Mouse (Mus musculus): Measurements from ENCODE around the gene Rasa4. TPM values are rescaled to one million over a fixed set of nuclear protein-coding genes. Genes with fewer than 3 reads are reported as not detected.

Rasa4 gene
- total and polyA plus RNA-seq, 2 experiments from 2014 or later, result 26.8 to 30.6 TPM

GRCm38 (mm10) chr5:136049926-136050325, 33.8 kb upstream of the Rasa4 start:
- DNase-seq (ENCODE audit: low spot score) (no peak), ATAC-seq (ENCODE audit: low FRiP score) (no peak)
- Histone ChIP-seq H3K9ac (replicated peaks; ENCODE audit: low read length, poor library complexity, severe bottlenecking) (no peak overlapping the region), H3K4me1 (ENCODE audit: insufficient read depth, low read length) (peaks cover 5% of the 10 kb centered on the region; the same call in 1 of the 2 replicates), H3K9me3 (ENCODE audit: low read length) (no peaks in the 10 kb centered on the region), H3K27ac (ENCODE audit: low read depth, low read length) (no peak overlapping the region), H3K36me3 (ENCODE audit: insufficient read depth, low read length) (no peaks in the 10 kb centered on the region), H3K4me3 (ENCODE audit: low read depth, low read length) (no peak overlapping the region), H3K27me3 (ENCODE audit: insufficient read depth, low read length) (no peaks in the 10 kb centered on the region), H3K4me2 (ENCODE audit: low read depth, low read length, poor library complexity, severe bottlenecking) (no peak overlapping the region)
- WGBS, result 80% methylated on average over 6 of the region's 6 CpGs
- no peak for TF ChIP-seq CTCF (IDR thresholded peaks at IDR 0.05)

GRCm38 (mm10) chr5:136051231-136052085, 32.3 kb upstream of the Rasa4 start:
- no peaks in the 10 kb centered on the region for H3K9me3 ChIP-seq (ENCODE audit: low read length)
- no peak overlapping the region for H3K4me2 ChIP-seq (ENCODE audit: low read depth, low read length, poor library complexity, severe bottlenecking)
- peaks cover 5% of the 10 kb centered on the region; the same call in 1 of the 2 replicates for H3K4me1 ChIP-seq (ENCODE audit: insufficient read depth, low read length)
- DNase-seq (ENCODE audit: low spot score) (peak; percentile 75), ATAC-seq (ENCODE audit: low FRiP score) (no peak)
- 13% methylated on average over 10 of the region's 10 CpGs for WGBS
- H3K36me3 ChIP-seq (ENCODE audit: insufficient read depth, low read length), result no peaks in the 10 kb centered on the region
- TF ChIP-seq CTCF (IDR thresholded peaks at IDR 0.05), result no peak
- H3K27me3 ChIP-seq (ENCODE audit: insufficient read depth, low read length), result no peaks in the 10 kb centered on the region
- H3K9ac ChIP-seq (replicated peaks; ENCODE audit: low read length, poor library complexity, severe bottlenecking), result no peak overlapping the region
- no peak overlapping the region for H3K4me3 ChIP-seq (ENCODE audit: low read depth, low read length)
- no peak overlapping the region for H3K27ac ChIP-seq (ENCODE audit: low read depth, low read length)

DNA sequence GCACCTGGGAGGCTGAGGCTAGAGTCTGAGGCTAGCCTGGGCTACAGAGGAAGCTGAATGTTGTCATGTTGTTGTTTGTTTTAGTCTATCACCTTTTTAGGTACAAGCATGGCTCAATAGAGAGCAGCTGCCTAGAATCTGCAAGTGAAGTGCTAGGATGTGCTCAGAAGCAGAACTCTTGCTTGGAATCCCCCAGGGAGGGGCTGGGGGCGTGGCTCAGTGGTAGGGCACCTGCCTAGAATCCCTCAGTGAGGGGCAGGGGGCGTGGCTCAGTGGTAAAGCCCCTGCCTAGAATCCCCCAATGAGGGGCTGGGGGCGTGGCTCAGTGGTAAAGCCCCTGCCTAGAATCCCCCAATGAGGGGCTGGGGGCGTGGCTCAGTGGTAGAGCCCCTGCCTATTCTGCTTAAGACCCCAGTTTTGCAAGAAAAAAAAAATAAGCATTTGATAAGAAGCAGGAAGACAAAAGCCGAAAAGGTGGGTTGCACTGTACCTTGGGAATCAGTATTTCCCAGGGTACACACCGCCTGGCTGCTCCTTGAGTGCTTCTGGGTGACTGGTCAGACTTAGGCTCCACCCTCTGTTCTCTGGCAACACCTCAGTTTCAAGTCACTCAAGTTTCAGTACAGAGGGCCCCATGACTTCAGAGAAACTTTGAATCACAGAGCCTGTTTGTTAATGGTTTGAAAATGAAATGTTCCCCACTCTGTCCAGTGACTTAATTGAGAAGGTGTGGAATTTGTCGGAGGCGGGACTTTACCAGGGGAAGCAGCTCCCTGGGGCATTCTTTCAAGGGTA, 30.7 kb upstream of the Rasa4 start:
- no peak for ATAC-seq (ENCODE audit: low FRiP score)
- Histone ChIP-seq H3K27ac (ENCODE audit: low read depth, low read length) (no peak overlapping the region), H3K4me3 (ENCODE audit: low read depth, low read length) (no peak overlapping the region), H3K4me2 (ENCODE audit: low read depth, low read length, poor library complexity, severe bottlenecking) (no peak overlapping the region), H3K36me3 (ENCODE audit: insufficient read depth, low read length) (no peaks in the 10 kb centered on the region), H3K4me1 (ENCODE audit: insufficient read depth, low read length) (peaks cover 5% of the 10 kb centered on the region; the same call in 1 of the 2 replicates), H3K9ac (replicated peaks; ENCODE audit: low read length, poor library complexity, severe bottlenecking) (no peak overlapping the region), H3K9me3 (ENCODE audit: low read length) (no peaks in the 10 kb centered on the region), H3K27me3 (ENCODE audit: insufficient read depth, low read length) (no peaks in the 10 kb centered on the region)
- TF ChIP-seq CTCF (IDR thresholded peaks at IDR 0.05), result no peak
- DNase-seq (ENCODE audit: low spot score), result no peak
- WGBS, result 89% methylated on average over 8 of the region's 8 CpGs

DNA sequence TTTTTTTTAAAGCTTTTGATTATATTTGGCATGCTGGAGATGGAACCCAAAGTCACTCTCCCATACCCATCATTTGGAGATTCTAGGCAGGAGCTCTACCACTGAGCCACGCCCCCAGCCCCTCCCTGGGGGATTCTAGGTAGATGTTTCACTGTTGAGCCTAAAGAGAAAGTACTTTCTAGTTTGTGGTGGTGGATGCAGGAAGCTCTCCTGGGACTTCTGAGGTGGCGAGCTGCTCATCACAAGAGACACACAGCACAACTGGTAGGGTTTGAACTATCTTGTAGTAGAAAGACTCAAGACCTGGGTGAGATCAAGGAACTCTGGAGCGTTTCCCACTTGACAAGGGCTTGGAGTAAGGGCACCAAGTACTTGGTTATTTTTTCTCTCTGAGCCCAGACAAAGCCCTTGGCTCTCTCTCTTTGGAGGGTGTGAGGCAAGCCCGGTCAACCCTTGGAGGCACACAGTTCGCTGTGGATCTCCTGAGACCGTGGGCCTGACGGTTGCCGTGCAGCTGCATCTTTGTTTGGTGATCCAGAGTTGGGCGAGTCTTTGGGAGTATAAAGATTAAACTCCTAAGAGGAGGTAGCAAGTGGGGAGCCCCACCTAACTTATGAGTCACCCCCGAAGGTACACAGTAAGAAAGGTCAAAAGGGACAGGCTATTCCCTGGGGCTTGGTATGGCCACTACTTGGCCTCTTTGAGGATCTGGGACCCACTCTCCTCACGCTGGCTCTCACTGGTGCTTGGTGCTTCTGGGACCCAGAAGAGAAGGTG, 29.2 kb upstream of the Rasa4 start, which contains the start of gene Upk3bl:
Gene Upk3bl, plus strand, starts transcription at position 192 of the 777 bp plus-strand sequence.
- DNase-seq (ENCODE audit: low spot score) (no peak), ATAC-seq (ENCODE audit: low FRiP score) (no peak)
- Histone ChIP-seq H3K27ac (ENCODE audit: low read depth, low read length) (no peak within 1 kb of the TSS), H3K4me2 (ENCODE audit: low read depth, low read length, poor library complexity, severe bottlenecking) (no peak within 1 kb of the TSS), H3K9me3 (ENCODE audit: low read length) (no peaks in the 10 kb centered on the region), H3K4me1 (ENCODE audit: insufficient read depth, low read length) (peaks cover 5% of the 10 kb centered on the region; the same call in 1 of the 2 replicates), H3K4me3 (ENCODE audit: low read depth, low read length) (no peak within 1 kb of the TSS), H3K9ac (replicated peaks; ENCODE audit: low read length, poor library complexity, severe bottlenecking) (no peak within 1 kb of the TSS), H3K36me3 (ENCODE audit: insufficient read depth, low read length) (no peaks in the 10 kb centered on the region), H3K27me3 (ENCODE audit: insufficient read depth, low read length) (no peaks in the 10 kb centered on the region)
- 91% methylated on average over 11 of the region's 11 CpGs for WGBS
- TF ChIP-seq CTCF (IDR thresholded peaks at IDR 0.05), result no peak

DNA sequence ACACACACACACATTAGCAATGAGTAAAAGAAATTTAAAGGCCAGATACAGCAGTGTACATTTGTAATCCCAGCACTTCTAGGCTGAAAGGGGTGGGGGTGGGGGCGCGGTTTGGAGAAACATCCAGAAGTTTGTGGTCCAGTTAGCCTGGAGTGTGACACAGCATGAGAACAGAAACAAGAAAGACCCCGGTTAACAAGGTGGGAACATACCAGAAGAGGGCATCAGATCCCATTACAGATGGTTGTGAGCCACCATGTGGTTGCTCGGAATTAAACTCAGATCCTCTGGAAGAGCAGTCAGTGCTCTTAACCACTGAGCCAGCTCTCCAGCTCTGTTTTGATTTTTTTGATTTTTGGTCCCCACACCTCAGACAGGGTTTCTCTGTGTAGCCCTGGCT, 27.7 kb upstream of the Rasa4 start:
- peak; percentile 40 for TF ChIP-seq CTCF (IDR thresholded peaks at IDR 0.05)
- H3K36me3 ChIP-seq (ENCODE audit: insufficient read depth, low read length), result no peaks in the 10 kb centered on the region
- no peak overlapping the region for H3K4me3 ChIP-seq (ENCODE audit: low read depth, low read length)
- H3K4me2 ChIP-seq (ENCODE audit: low read depth, low read length, poor library complexity, severe bottlenecking), result no peak overlapping the region
- H3K27me3 ChIP-seq (ENCODE audit: insufficient read depth, low read length), result no peaks in the 10 kb centered on the region
- H3K9ac ChIP-seq (replicated peaks; ENCODE audit: low read length, poor library complexity, severe bottlenecking), result no peak overlapping the region
- H3K4me1 ChIP-seq (ENCODE audit: insufficient read depth, low read length), result peaks cover 5% of the 10 kb centered on the region; the same call in 1 of the 2 replicates
- 39% methylated on average over 4 of the region's 4 CpGs for WGBS
- ATAC-seq (ENCODE audit: low FRiP score) (no peak), DNase-seq (ENCODE audit: low spot score) (no peak)
- no peaks in the 10 kb centered on the region for H3K9me3 ChIP-seq (ENCODE audit: low read length)
- no peak overlapping the region for H3K27ac ChIP-seq (ENCODE audit: low read depth, low read length)
